8 mouse cellular contexts compared by ENCODE assay signal in the genomic region with DNA sequence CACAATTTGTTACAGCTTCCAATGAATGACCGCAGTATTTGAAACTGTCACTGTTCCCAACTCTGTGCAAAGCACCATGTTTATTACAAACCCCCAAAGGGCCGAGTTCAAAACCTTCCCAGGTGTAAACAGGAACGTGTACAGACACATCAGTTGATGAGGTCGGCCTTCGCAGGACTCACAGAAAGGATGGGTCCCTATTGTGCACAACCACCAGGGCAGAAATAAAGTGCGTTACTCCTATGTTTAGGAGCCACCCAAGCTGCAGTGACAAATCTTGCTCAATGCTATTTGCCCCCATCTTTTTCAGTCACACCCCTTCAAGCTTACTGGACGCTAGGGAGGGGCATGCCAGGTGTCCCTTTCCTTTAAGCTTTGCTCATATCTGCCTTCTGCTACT. TPM values are rescaled to one million over a fixed set of nuclear protein-coding genes. Genes with fewer than 3 reads are reported as not detected.
A peak's percentile ranks its signal among the peaks of the same experiment; 100 is the strongest.
DNase-seq lines count a peak whose midpoint lies in the region; ATAC-seq and TF ChIP-seq lines count a peak whose summit lies in the region.

No protein-coding gene starts in this region.

- H3K36me3 ChIP-seq in kidney, adult 2 months (ENCODE audit: control insufficient read depth, insufficient read depth, low read length): no peaks in the 10 kb centered on the region
- H3K36me3 ChIP-seq in midbrain, postnatal 0 days (ENCODE audit: insufficient read depth, low read length): no peaks in the 10 kb centered on the region

- no peaks in the 10 kb centered on the region for H3K9me3 ChIP-seq in midbrain, postnatal 0 days (ENCODE audit: low read length)

- no peak for ATAC-seq in midbrain, postnatal 0 days (ENCODE audit: low FRiP score)

- intact Hi-C loops in gastrocnemius, postnatal 36 days (cut with DNase I): loop anchor here (5.0 kb wide), 1 partner anchor 35 kb away; the partner anchor contains the start of gene Pbx3

- peak overlapping the region; percentile 87 for H3K4me2 ChIP-seq in midbrain, postnatal 0 days (ENCODE audit: low read depth, low read length, poor library complexity, severe bottlenecking)

- no peak for TF ChIP-seq CTCF in kidney, adult 2 months (conservative IDR thresholded peaks at IDR 0.05; ENCODE audit: insufficient read depth, insufficient read length, low read depth, low read length)
- TF ChIP-seq CTCF in midbrain, postnatal 0 days (IDR thresholded peaks at IDR 0.05): no peak

- no peak overlapping the region for H3K27ac ChIP-seq in kidney, adult 2 months (ENCODE audit: insufficient read depth, low read depth, low read length)
- H3K27ac ChIP-seq in midbrain, postnatal 0 days (ENCODE audit: low read depth, low read length): no peak overlapping the region

- DNase-seq in kidney, adult 2 months: no peak
- no peak for DNase-seq in kidney, postnatal 4 days
- peak; percentile 21 for DNase-seq in adipocyte (ENCODE audit: low spot score)
- DNase-seq in induced T-regulatory cell, adult 2 months (ENCODE audit: low read depth): peak; percentile 18
- no peak for DNase-seq in midbrain, postnatal 0 days (ENCODE audit: low spot score)
- DNase-seq in gastrocnemius, postnatal 36 days: no peak
- no peak for DNase-seq in cerebellum, adult 11-12 months
- DNase-seq in right cerebral cortex, postnatal 10 days (ENCODE audit: low spot score in 2 of 2): no peak

- H3K4me3 ChIP-seq in kidney, adult 2 months (ENCODE audit: insufficient read depth, low read depth, low read length): peak overlapping the region; percentile 90; the same call in 1 of the 2 replicates
- peak overlapping the region; percentile 94 for H3K4me3 ChIP-seq in midbrain, postnatal 0 days (ENCODE audit: low read depth, low read length)

- peak overlapping the region; percentile 84; the same call in 1 of the 2 replicates for H3K9ac ChIP-seq in midbrain, postnatal 0 days (replicated peaks; ENCODE audit: low read length, poor library complexity, severe bottlenecking)

- H3K4me1 ChIP-seq in kidney, adult 2 months (ENCODE audit: control insufficient read depth, insufficient read depth, low read length): peaks cover 14% of the 10 kb centered on the region
- peaks cover 10% of the 10 kb centered on the region for H3K4me1 ChIP-seq in midbrain, postnatal 0 days (ENCODE audit: insufficient read depth, low read length)

- TF ChIP-seq POLR2A in kidney, adult 2 months (IDR thresholded peaks at IDR 0.05; ENCODE audit: low read depth, low read length): no peak

- 42% methylated on average over 7 of the region's 7 CpGs for WGBS in kidney, adult 2 months
- 49% methylated on average over 7 of the region's 7 CpGs for WGBS in midbrain, postnatal 0 days

- no peaks in the 10 kb centered on the region for H3K27me3 ChIP-seq in kidney, adult 2 months (replicated peaks; ENCODE audit: control insufficient read depth, insufficient read depth, low read length)
- no peaks in the 10 kb centered on the region for H3K27me3 ChIP-seq in midbrain, postnatal 0 days (ENCODE audit: insufficient read depth, low read length)

RNA-seq across cellular contexts. Expression of gene Mapkap1, which starts 1.0 kb away (rescaled TPM):
- 47.3 and 49.4 TPM in 2 replicates for polyA plus RNA-seq in kidney, adult 2 months (2012; rRNA removed)
- total RNA-seq in midbrain, postnatal 0 days (2014; rRNA removed): 101 and 121 TPM in 2 replicates
- polyA plus RNA-seq in midbrain, postnatal 0 days (2015; fragmentation: Nextera tagmentation; extraction: Ambion mirVana): 73.5 and 83.0 TPM in 2 replicates
- 10 to 100 TPM; 59.6 to 62.0 TPM for total RNA-seq in gastrocnemius, postnatal 36 days (2021)

RNA-seq across cellular contexts. Expression of gene Pbx3, which starts 34.7 kb away (rescaled TPM):
- 5.6 and 7.1 TPM in 2 replicates for polyA plus RNA-seq in kidney, adult 2 months (2012; rRNA removed)
- 105 and 117 TPM in 2 replicates for total RNA-seq in midbrain, postnatal 0 days (2014; rRNA removed)
- 62.3 and 68.3 TPM in 2 replicates for polyA plus RNA-seq in midbrain, postnatal 0 days (2015; fragmentation: Nextera tagmentation; extraction: Ambion mirVana)
- total RNA-seq in gastrocnemius, postnatal 36 days (2021): 1 to 10 TPM; 2.7 to 3.2 TPM

Comparison
In these comparisons a context has a peak if more than half of its experiments do, and no peak if none do; other contexts are left out.
1. DNase-seq: peak in adipocyte (single experiment) and induced T-regulatory cell, adult 2 months (single experiment); none in kidney, adult 2 months (single experiment), kidney, postnatal 4 days (0 of 2), midbrain, postnatal 0 days (single experiment), gastrocnemius, postnatal 36 days (0 of 2), cerebellum, adult 11-12 months (single experiment) and right cerebral cortex, postnatal 10 days (0 of 2).
2. RNA of gene Pbx3, which starts 34.7 kb away (total RNA-seq): 105 to 117 TPM in midbrain, postnatal 0 days; 2.7 to 3.2 TPM in gastrocnemius, postnatal 36 days; every median in the first group is over 10 times any median in the second.